Mouse (Mus musculus): ENCODE measurements around the gene Slc35f6.

GRCm38 (mm10) chr5:30622841-30623185 is 24.9 kb upstream of the Slc35f6 start:
- no peak for TF ChIP-seq ZC3H11A (IDR thresholded peaks at IDR 0.05; ENCODE audit: borderline replicate concordance, low read depth, low read length)
- TF ChIP-seq ZNF384 (IDR thresholded peaks at IDR 0.05; ENCODE audit: low read depth, low read length): no peak
- no peak for TF ChIP-seq CHD2 (IDR thresholded peaks at IDR 0.05; ENCODE audit: low read depth, low read length)
- TF ChIP-seq MAFK (IDR thresholded peaks at IDR 0.05; ENCODE audit: insufficient read depth, low read depth, low read length): no peak

Data from ES-E14 (cell line).